11 mouse cellular contexts compared by ENCODE assay signal in the genomic region with DNA sequence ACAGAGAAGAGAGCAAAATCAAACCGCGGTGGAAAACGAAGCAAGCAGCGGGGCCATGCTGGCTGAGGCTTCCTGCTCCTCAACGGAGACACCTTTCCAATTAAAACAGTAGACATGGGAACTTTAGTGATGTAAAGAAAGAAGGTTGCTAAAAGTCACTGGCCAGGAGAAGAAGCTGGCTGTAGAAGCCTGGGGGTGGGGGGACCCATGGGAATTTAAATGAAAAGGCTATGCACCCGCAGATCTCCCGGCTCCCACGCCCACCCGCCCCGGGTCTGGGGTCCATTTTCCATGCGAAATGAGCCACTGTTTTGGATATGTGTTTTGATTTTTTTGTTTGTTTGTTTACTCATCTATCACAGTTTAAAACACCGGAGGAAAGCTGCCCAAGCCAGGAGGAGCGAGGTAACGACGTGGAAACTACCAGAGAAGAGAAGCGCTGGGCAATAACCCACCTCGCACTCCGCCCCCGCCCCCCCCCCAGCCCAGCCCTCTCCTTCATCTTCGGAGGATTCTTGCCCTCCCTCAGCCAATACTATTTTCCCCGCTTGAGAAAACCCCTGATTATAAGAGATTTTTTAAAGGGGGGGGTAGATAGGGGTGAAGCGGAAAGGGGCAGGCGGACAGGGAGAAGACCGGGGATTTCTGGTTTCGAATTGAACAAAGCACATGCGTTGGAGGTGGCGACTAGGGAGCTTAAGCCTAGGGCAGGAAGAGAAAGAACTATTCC. TPM values are rescaled to one million over a fixed set of nuclear protein-coding genes. Genes with fewer than 3 reads are reported as not detected.
DNase-seq lines count a peak whose midpoint lies in the region; ATAC-seq and TF ChIP-seq lines count a peak whose summit lies in the region.
"Had no signal": no experiment of that assay in that cellular context is flagged by ENCODE, and none has a peak within 500 bp of the region (broad histone marks: within the 10 kb centered on the region; RNA-seq: fewer than 3 reads in every experiment).

No protein-coding gene starts in this region.

- H3K9ac ChIP-seq in liver, embryonic 11.5 days (ENCODE audit: low read depth, low read length), result no peak overlapping the region
- H3K9ac ChIP-seq in embryonic facial prominence, embryonic 14.5 days (ENCODE audit: low read depth, low read length), result peak overlapping the region; percentile 48
- H3K9ac ChIP-seq in intestine, postnatal 0 days (ENCODE audit: low read depth, low read length), result no peak overlapping the region

- no peak for TF ChIP-seq CTCF in intestine, postnatal 0 days (IDR thresholded peaks at IDR 0.05; ENCODE audit: low read depth)

- DNase-seq in liver, embryonic 11.5 days (ENCODE audit: low spot score), result no peak
- DNase-seq in liver, result no peak
- DNase-seq in embryonic facial prominence, embryonic 14.5 days (ENCODE audit: low spot score), result no peak
- peak; percentile 48 for DNase-seq in naive thymus-derived CD4-positive, alpha-beta T cell, adult 2 months (ENCODE audit: low read depth)
- no peak for DNase-seq in frontal cortex, postnatal 14 days (ENCODE audit: low spot score in 2 of 2)
- DNase-seq in frontal cortex, adult 2 months (ENCODE audit: extremely low spot score in 1 of 2, low spot score in 1 of 2), result no peak
- DNase-seq: cerebellum, adult 8-10 months; gastrocnemius, postnatal 36 days; right cerebral cortex, postnatal 25 days had no signal

- peaks cover 98% of the 10 kb centered on the region for H3K27me3 ChIP-seq in liver, embryonic 11.5 days (replicated peaks; ENCODE audit: control insufficient read depth, insufficient read depth, low read length)
- H3K27me3 ChIP-seq in embryonic facial prominence, embryonic 14.5 days (replicated peaks; ENCODE audit: control insufficient read depth, insufficient read depth, low read length), result peaks cover 99% of the 10 kb centered on the region
- H3K27me3 ChIP-seq in intestine, postnatal 0 days (replicated peaks; ENCODE audit: control insufficient read depth, insufficient read depth, low read length), result peaks cover 95% of the 10 kb centered on the region

- no peaks in the 10 kb centered on the region for H3K9me3 ChIP-seq in liver, embryonic 11.5 days (ENCODE audit: control insufficient read depth, low read length)
- no peaks in the 10 kb centered on the region for H3K9me3 ChIP-seq in embryonic facial prominence, embryonic 14.5 days (ENCODE audit: control insufficient read depth, low read length)
- no peaks in the 10 kb centered on the region for H3K9me3 ChIP-seq in intestine, postnatal 0 days (ENCODE audit: control insufficient read depth)

- ATAC-seq in liver, embryonic 11.5 days (replicated peaks; ENCODE audit: low FRiP score), result no peak
- ATAC-seq in embryonic facial prominence, embryonic 14.5 days (ENCODE audit: low read depth), result no peak
- ATAC-seq in intestine, postnatal 0 days, result no peak

- H3K27ac ChIP-seq in liver, embryonic 11.5 days (ENCODE audit: low read depth, low read length), result no peak overlapping the region
- H3K27ac ChIP-seq in embryonic facial prominence, embryonic 14.5 days (replicated peaks; ENCODE audit: low read depth, low read length), result no peak overlapping the region
- no peak overlapping the region for H3K27ac ChIP-seq in intestine, postnatal 0 days (ENCODE audit: low read depth, low read length)

- peaks cover 12% of the 10 kb centered on the region; the same call in 1 of the 2 replicates for H3K4me1 ChIP-seq in liver, embryonic 11.5 days (replicated peaks; ENCODE audit: control insufficient read depth, insufficient read depth, low read length)
- H3K4me1 ChIP-seq in embryonic facial prominence, embryonic 14.5 days (ENCODE audit: control insufficient read depth, insufficient read depth, low read length), result peaks cover 20% of the 10 kb centered on the region; the same call in 1 of the 2 replicates
- no peaks in the 10 kb centered on the region for H3K4me1 ChIP-seq in intestine, postnatal 0 days (replicated peaks; ENCODE audit: control insufficient read depth, insufficient read depth, low read length)

- H3K4me3 ChIP-seq in liver, embryonic 11.5 days (ENCODE audit: low read depth, low read length), result peak overlapping the region; percentile 35; the same call in 1 of the 2 replicates
- H3K4me3 ChIP-seq in embryonic facial prominence, embryonic 14.5 days (ENCODE audit: low read depth, low read length), result peak overlapping the region; percentile 39
- H3K4me3 ChIP-seq in intestine, postnatal 0 days (ENCODE audit: low read depth, low read length), result peak overlapping the region; percentile 14

- peak overlapping the region; percentile 84 for H3K4me2 ChIP-seq in liver, embryonic 11.5 days
- peak overlapping the region; percentile 77 for H3K4me2 ChIP-seq in embryonic facial prominence, embryonic 14.5 days (ENCODE audit: low read depth, low read length)
- no peak overlapping the region for H3K4me2 ChIP-seq in intestine, postnatal 0 days (replicated peaks; ENCODE audit: low read depth)

- H3K36me3 ChIP-seq in liver, embryonic 11.5 days (ENCODE audit: control insufficient read depth, insufficient read depth, low read length), result no peaks in the 10 kb centered on the region
- no peaks in the 10 kb centered on the region for H3K36me3 ChIP-seq in embryonic facial prominence, embryonic 14.5 days (ENCODE audit: control insufficient read depth, insufficient read depth, low read length)
- no peaks in the 10 kb centered on the region for H3K36me3 ChIP-seq in intestine, postnatal 0 days (ENCODE audit: control insufficient read depth, insufficient read depth)

- WGBS in liver, embryonic 11.5 days, result 2% methylated on average over 27 of the region's 27 CpGs
- WGBS in embryonic facial prominence, embryonic 14.5 days, result 1% methylated on average over 27 of the region's 27 CpGs
- 3% methylated on average over 26 of the region's 27 CpGs for WGBS in intestine, postnatal 0 days

RNA-seq across cellular contexts. Expression of a gene that starts 2.9 kb away (rescaled TPM):
- polyA plus RNA-seq in liver, embryonic 11.5 days (2014; fragmentation: Nextera tagmentation; extraction: Ambion mirVana), result not detected in 2 replicates
- polyA plus RNA-seq in embryonic facial prominence, embryonic 14.5 days (2014; fragmentation: Nextera tagmentation; extraction: Ambion mirVana), result 0.29 and 0.34 TPM in 2 replicates
- not detected in 2 replicates for polyA plus RNA-seq in intestine, postnatal 0 days (2015; fragmentation: Nextera tagmentation; extraction: Ambion mirVana)
- polyA plus RNA-seq in frontal cortex, adult 2 months (2012; rRNA removed), result not detected in 2 replicates
- polyA plus RNA-seq: liver, adult 2 months had no signal

RNA-seq across cellular contexts. Expression of a gene that starts 5.4 kb away (rescaled TPM):
- polyA plus RNA-seq in liver, embryonic 11.5 days (2014; fragmentation: Nextera tagmentation; extraction: Ambion mirVana), result not detected in 2 replicates
- polyA plus RNA-seq in embryonic facial prominence, embryonic 14.5 days (2014; fragmentation: Nextera tagmentation; extraction: Ambion mirVana), result 0.97 TPM in 1 of 2 replicates, not detected in the other
- polyA plus RNA-seq in intestine, postnatal 0 days (2015; fragmentation: Nextera tagmentation; extraction: Ambion mirVana), result not detected in 2 replicates
- not detected in 2 replicates for polyA plus RNA-seq in frontal cortex, adult 2 months (2012; rRNA removed)
- polyA plus RNA-seq: liver, adult 2 months had no signal

RNA-seq across cellular contexts. Expression of a gene that starts 5.9 kb away (rescaled TPM):
- polyA plus RNA-seq in liver, embryonic 11.5 days (2014; fragmentation: Nextera tagmentation; extraction: Ambion mirVana), result 4.0 and 4.8 TPM in 2 replicates
- 15.7 and 23.1 TPM in 2 replicates for polyA plus RNA-seq in embryonic facial prominence, embryonic 14.5 days (2014; fragmentation: Nextera tagmentation; extraction: Ambion mirVana)
- 0.59 and 0.61 TPM in 2 replicates for polyA plus RNA-seq in intestine, postnatal 0 days (2015; fragmentation: Nextera tagmentation; extraction: Ambion mirVana)
- 0.19 TPM in 1 of 2 replicates, not detected in the other for polyA plus RNA-seq in frontal cortex, adult 2 months (2012; rRNA removed)
